Mouse (Mus musculus) macrophage (primary cell): ENCODE data around the gene Pvrig. TPM values are rescaled to one million over a fixed set of nuclear protein-coding genes. Genes with fewer than 3 reads are reported as not detected.
"Not testable (repeated sequence)": the region's sequence is repeated elsewhere in the genome, so short reads cannot be mapped to it uniquely, and the experiment has no call there.

Source experiments
- H3K27ac ChIP-seq: fragments of 350-480 bp; formaldehyde crosslinking; 2 replicates; pipeline ENCODE4 v1.9.0; 2021
- H3K36me3 ChIP-seq: fragments of 350-480 bp; formaldehyde crosslinking; 2 replicates; pipeline ENCODE4 v1.9.0; 2021; ENCODE audit errors: inconsistent target
- H3K4me3 ChIP-seq: fragments of 350-480 bp; formaldehyde crosslinking; 2 replicates; pipeline ENCODE4 v1.9.0; 2021; ENCODE audit errors: inconsistent target
- H3K79me2 ChIP-seq: fragments of 350-480 bp; formaldehyde crosslinking; 2 replicates; pipeline ENCODE4 v1.9.0; 2021; ENCODE audit errors: inconsistent target
- WGBS: methylation state at CpG from one replicate; pipeline ENCODE4 v1.1.7; 2026; ENCODE audit warnings: inconsistent platforms; ENCODE audit not compliant: missing documents; 5-methylcytosine and 5-hydroxymethylcytosine counted together
- polyA plus RNA-seq: library from polyadenylated mRNA; stranded (reverse); fragments of 250-400 nt; gene quantifications from 3 replicates; pipeline ENCODE4 v1.2.4, GENCODE M21; 2018; ENCODE audit warnings: inconsistent platforms
- total RNA-seq, 78 experiments: library from RNA; depleted of rRNA; stranded (reverse); fragments of 250-400 nt; gene quantifications; 1 replicate in 9 of 78; 2 replicates in 24 of 78; 3 replicates in 43 of 78; 4 replicates in 2 of 78; pipeline ENCODE4 v1.2.4; 2018; ENCODE audit warnings: inconsistent platforms in 56 of 78

The Pvrig gene
- total RNA-seq (2018; cell fraction: chromatin; rRNA removed) = 1 to 10 TPM in 15 of 26 experiments, not detected in 11; 1.1 to 6.6 (median 2.0) TPM
- 1 to 10 TPM in 3 of 26 experiments, under 1 TPM in 23; 0.35 to 1.2 (median 0.67) TPM for total RNA-seq (2018; cell fraction: cytosol; rRNA removed)
- total RNA-seq (2018; cell fraction: nucleus; rRNA removed) = 1 to 10 TPM in 15 of 26 experiments, under 1 TPM in 4, not detected in 7; 0.47 to 4.8 (median 1.6) TPM
- polyA plus RNA-seq = 0.26 to 0.96 TPM (median 0.36 TPM) in 3 replicates

- Histone ChIP-seq H3K79me2 (no peaks in the 10 kb centered on the region), H3K4me3 (no peak within 1 kb of the TSS), H3K36me3 (no peaks in the 10 kb centered on the region), H3K27ac (no peak within 1 kb of the TSS)
- WGBS = 81% methylated on average over 2 of the region's 2 CpGs
These were observed at the start of gene Pvrig for GRCm38 (mm10) chr5:138341661-138342060. TSS of gene Pvrig (plus strand) at chr5:138341961.

GRCm38 (mm10) chr5:138294158-138294557 is 47.6 kb upstream of the Pvrig start:
- no peaks in the 10 kb centered on the region for H3K36me3 ChIP-seq
- H3K27ac ChIP-seq = no peak overlapping the region

GRCm38 (mm10) chr5:138299613-138300012 is 42.1 kb upstream of the Pvrig start:
- WGBS = 94% methylated on average over 2 of the region's 2 CpGs
- no peaks in the 10 kb centered on the region for H3K79me2 ChIP-seq
- H3K4me3 ChIP-seq = no peak overlapping the region
- no peak overlapping the region for H3K27ac ChIP-seq
- no peaks in the 10 kb centered on the region for H3K36me3 ChIP-seq

More at GRCm38 (mm10) chr5:138294158-138294557, 47.6 kb upstream of the Pvrig start:
- no peaks in the 10 kb centered on the region for H3K79me2 ChIP-seq
- H3K4me3 ChIP-seq = no peak overlapping the region

GRCm38 (mm10) chr5:138312795-138313194 is 29.0 kb upstream of the Pvrig start:
- no peaks in the 10 kb centered on the region for H3K36me3 ChIP-seq
- H3K79me2 ChIP-seq = no peaks in the 10 kb centered on the region
- 87% methylated on average over 3 of the region's 3 CpGs for WGBS
- H3K27ac ChIP-seq = no peak overlapping the region
- H3K4me3 ChIP-seq = no peak overlapping the region

GRCm38 (mm10) chr5:138343216-138343615 is 1.5 kb downstream of the Pvrig start:
- Histone ChIP-seq H3K27ac (no peak overlapping the region), H3K79me2 (no peaks in the 10 kb centered on the region), H3K36me3 (no peaks in the 10 kb centered on the region), H3K4me3 (no peak overlapping the region)
- 77% methylated on average over 3 of the region's 3 CpGs for WGBS

GRCm38 (mm10) chr5:138363208-138363607 is 21.4 kb downstream of the Pvrig start:
- H3K36me3 ChIP-seq, H3K79me2 ChIP-seq, H3K4me3 ChIP-seq, H3K27ac ChIP-seq: not testable (repeated sequence)
- 50% methylated on average over 1 of the region's 7 CpGs for WGBS

GRCm38 (mm10) chr5:138365347-138365746 is 23.6 kb downstream of the Pvrig start:
- WGBS = 85% methylated on average over 7 of the region's 10 CpGs
- not testable (repeated sequence) for H3K4me3 ChIP-seq, H3K36me3 ChIP-seq, H3K79me2 ChIP-seq, H3K27ac ChIP-seq

Other genes starting within 250 kb of the Pvrig start
- 9.8 to 15.5 TPM (median 15.2 TPM) in 3 replicates for gene Zscan21, start 225.1 kb upstream of the Pvrig start, polyA plus RNA-seq
- gene Zfp113, start 186.2 kb upstream of the Pvrig start, polyA plus RNA-seq = 2.2 to 3.5 TPM (median 2.5 TPM) in 3 replicates
- gene Cops6, start 180.9 kb upstream of the Pvrig start, polyA plus RNA-seq = 66.2 to 101 TPM (median 71.0 TPM) in 3 replicates
- 10.2 to 20.8 TPM (median 13.0 TPM) in 3 replicates for gene Ap4m1, start 170.0 kb upstream of the Pvrig start, polyA plus RNA-seq
- gene Mcm7, start 169.5 kb upstream of the Pvrig start, polyA plus RNA-seq = 7.1 to 61.8 TPM (median 13.3 TPM) in 3 replicates
- gene Taf6, start 154.5 kb upstream of the Pvrig start, polyA plus RNA-seq = 21.9 to 33.7 TPM (median 32.0 TPM) in 3 replicates
- gene Cnpy4, start 154.5 kb upstream of the Pvrig start, polyA plus RNA-seq = 15.8 to 21.3 TPM (median 16.0 TPM) in 3 replicates
- 3.3 to 5.8 TPM (median 5.4 TPM) in 3 replicates for gene Mblac1, start 147.6 kb upstream of the Pvrig start, polyA plus RNA-seq
- gene Nxpe5, start 116.1 kb upstream of the Pvrig start, polyA plus RNA-seq = 21.3 to 30.2 TPM (median 28.7 TPM) in 3 replicates
- 32.5 to 106 TPM (median 78.4 TPM) in 3 replicates for gene Lamtor4, start 86.5 kb upstream of the Pvrig start, polyA plus RNA-seq
- gene BC037034, start 77.9 kb upstream of the Pvrig start, polyA plus RNA-seq = 25.8 to 46.6 TPM (median 43.8 TPM) in 3 replicates
- gene Gal3st4, start 69.1 kb upstream of the Pvrig start, polyA plus RNA-seq = 0.12 TPM in 1 of 3 replicates, not detected in the others
- not detected in 3 replicates for gene Gm43720, start 62.0 kb upstream of the Pvrig start, polyA plus RNA-seq
- gene Gpc2, start 62.0 kb upstream of the Pvrig start, polyA plus RNA-seq = 0.14 to 0.54 TPM (median 0.29 TPM) in 3 replicates
- gene Stag3, start 61.7 kb upstream of the Pvrig start, polyA plus RNA-seq = 0.19 to 0.41 TPM (median 0.29 TPM) in 3 replicates
- 4.4 to 5.6 TPM (median 5.3 TPM) in 3 replicates for gene Zfp157, start 99.5 kb downstream of the Pvrig start, polyA plus RNA-seq
- not detected in 3 replicates for gene 1700123K08Rik, start 222.8 kb downstream of the Pvrig start, polyA plus RNA-seq